Mouse (Mus musculus) midbrain, embryonic 14.5 days (tissue): ENCODE results near the gene Madd. TPM values are rescaled to one million over a fixed set of nuclear protein-coding genes. Genes with fewer than 3 reads are reported as not detected.

Experiments
- ATAC-seq: fragments of 200-750 bp; cut with Nextera tagmentation; 2 replicates; pipeline ENCODE4 v1.8.0; 2017; ENCODE audit warnings: moderate number of reproducible peaks, moderate library complexity; ENCODE audit not compliant: low FRiP score, low TSS enrichment
- DNase-seq: peaks from one replicate; pipeline ENCODE4 v3.0.0-alpha.2; 2015
- H3K27ac ChIP-seq: fragments of 300-500 bp; sonication (generic); replicated peaks from 2 replicates; pipeline ENCODE4 v1.5.1; 2014; ENCODE audit warnings: mild to moderate bottlenecking, low read depth, low read length, moderate library complexity
- H3K27me3 ChIP-seq: fragments of 300-500 bp; sonication (generic); 2 replicates; pipeline ENCODE4 v1.6.1; 2014; ENCODE audit warnings: low read length, control low read depth, mixed read lengths; ENCODE audit not compliant: control insufficient read depth, insufficient read depth
- H3K36me3 ChIP-seq: fragments of 300-500 bp; sonication (generic); 2 replicates; pipeline ENCODE4 v1.6.1; 2014; ENCODE audit warnings: low read length, control low read depth; ENCODE audit not compliant: control insufficient read depth, insufficient read depth
- H3K4me1 ChIP-seq: fragments of 300-500 bp; sonication (generic); 2 replicates; pipeline ENCODE4 v1.6.1; 2014; ENCODE audit warnings: mild to moderate bottlenecking, antibody characterized with exemption, low read length, control low read depth; ENCODE audit not compliant: control insufficient read depth, insufficient read depth
- H3K4me2 ChIP-seq: fragments of 300-500 bp; sonication (generic); 2 replicates; pipeline ENCODE4 v1.6.1; 2014; ENCODE audit warnings: mild to moderate bottlenecking, low read length, moderate library complexity
- H3K4me3 ChIP-seq: fragments of 300-500 bp; sonication (generic); replicated peaks from 2 replicates; pipeline ENCODE4 v1.5.1; 2014; ENCODE audit warnings: low read depth, low read length
- H3K9ac ChIP-seq: fragments of 300-500 bp; sonication (generic); replicated peaks from 2 replicates; pipeline ENCODE4 v1.6.1; 2014; ENCODE audit warnings: mild to moderate bottlenecking, low read length, moderate library complexity
- H3K9me3 ChIP-seq: fragments of 300-500 bp; sonication (generic); 2 replicates; pipeline ENCODE4 v1.6.1; 2016; ENCODE audit warnings: low read length, control low read depth, mixed read lengths; ENCODE audit not compliant: control insufficient read depth
- WGBS: fragments of 180-500 bp; shearing (Covaris S2); extraction: QIAGEN DNeasy Blood & Tissue Kit; methylation state at CpG from one replicate; pipeline ENCODE4 v1.1.7; 2014; 5-methylcytosine and 5-hydroxymethylcytosine counted together
- polyA plus RNA-seq: library from polyadenylated mRNA; unstranded; fragments of >200 nt; fragmentation: Nextera tagmentation; extraction: Ambion mirVana; gene quantifications from 2 replicates; pipeline ENCODE4 v1.2.1, GENCODE M21; 2014

Madd gene
- polyA plus RNA-seq, 1 experiment from 2014 or later = 56.3 TPM

DNA sequence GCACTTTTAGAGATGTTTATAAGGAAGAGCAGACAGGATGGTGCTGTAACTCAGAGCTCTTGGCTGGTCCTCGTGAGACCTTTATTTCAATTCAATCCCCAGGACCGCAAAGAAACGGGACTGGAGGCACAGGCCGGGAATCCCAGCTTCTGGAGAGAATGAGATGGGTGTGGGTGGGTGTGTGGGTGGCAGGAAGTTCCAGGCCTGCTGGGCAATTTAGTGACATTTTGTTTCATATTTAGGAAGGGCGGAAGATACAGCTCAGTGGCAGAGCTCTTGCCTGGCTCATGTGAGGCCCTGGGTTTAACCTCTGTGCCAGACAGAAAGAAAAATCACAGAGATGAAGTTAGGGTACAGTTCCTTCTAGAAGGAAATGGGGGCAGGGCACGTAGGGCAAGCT is 93.4 kb downstream of the Madd start:
- ATAC-seq = no peak
- H3K4me3 ChIP-seq = no peak overlapping the region
- H3K9ac ChIP-seq = no peak overlapping the region
- H3K4me2 ChIP-seq = no peak overlapping the region
- no peaks in the 10 kb centered on the region for H3K27me3 ChIP-seq
- no peaks in the 10 kb centered on the region for H3K4me1 ChIP-seq
- 79% methylated on average over 6 of the region's 6 CpGs for WGBS
- no peaks in the 10 kb centered on the region for H3K9me3 ChIP-seq
- no peaks in the 10 kb centered on the region for H3K36me3 ChIP-seq
- DNase-seq = no peak
- H3K27ac ChIP-seq = no peak overlapping the region

DNA sequence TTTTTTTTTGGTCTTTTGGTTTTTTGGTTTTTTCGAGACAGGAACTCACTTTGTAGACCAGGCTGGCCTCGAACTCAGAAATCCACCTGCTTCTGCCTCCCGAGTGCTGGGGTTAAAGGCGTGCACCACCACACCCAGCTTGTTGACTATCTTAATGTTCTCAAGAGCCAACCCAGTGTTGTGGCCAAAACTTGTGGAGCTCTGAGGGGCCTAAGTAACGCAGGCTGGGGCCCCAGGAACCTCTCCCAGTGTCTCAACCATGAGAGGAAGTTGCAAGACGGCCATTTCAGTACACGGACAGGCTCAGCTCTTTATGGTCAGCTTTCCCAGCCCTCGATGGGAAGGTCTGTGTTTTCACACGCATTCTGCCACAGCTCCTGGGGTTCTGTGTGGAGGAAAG is 94.7 kb downstream of the Madd start:
- Histone ChIP-seq H3K27ac (no peak overlapping the region), H3K36me3 (no peaks in the 10 kb centered on the region), H3K27me3 (no peaks in the 10 kb centered on the region), H3K4me2 (no peak overlapping the region), H3K4me3 (no peak overlapping the region), H3K4me1 (no peaks in the 10 kb centered on the region), H3K9ac (no peak overlapping the region), H3K9me3 (no peaks in the 10 kb centered on the region)
- 81% methylated on average over 9 of the region's 9 CpGs for WGBS
- ATAC-seq (no peak), DNase-seq (no peak)

DNA sequence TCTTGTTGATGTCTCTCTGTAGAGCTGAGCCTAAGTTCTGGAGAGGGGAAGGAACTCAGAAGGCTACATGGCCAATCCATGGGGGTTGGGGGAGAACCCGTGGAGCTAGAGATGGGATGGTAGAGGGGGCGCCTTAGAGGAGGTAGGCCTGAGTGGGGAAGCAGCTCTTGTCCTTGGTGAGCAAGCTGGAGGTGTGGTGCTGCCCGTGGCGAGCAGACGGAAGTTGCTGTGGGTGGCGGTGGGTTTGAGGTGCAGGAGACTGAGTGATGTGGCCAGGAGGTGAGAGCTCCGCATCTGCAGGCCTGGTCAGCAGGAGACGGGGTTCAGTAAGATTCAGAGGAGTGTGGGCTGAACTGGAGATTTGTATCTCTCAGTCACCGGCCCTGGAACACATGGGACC is 96.2 kb downstream of the Madd start:
- DNase-seq (no peak), ATAC-seq (no peak)
- no peaks in the 10 kb centered on the region for H3K36me3 ChIP-seq
- no peak overlapping the region for H3K27ac ChIP-seq
- H3K4me2 ChIP-seq = no peak overlapping the region
- no peaks in the 10 kb centered on the region for H3K9me3 ChIP-seq
- no peaks in the 10 kb centered on the region for H3K4me1 ChIP-seq
- no peak overlapping the region for H3K4me3 ChIP-seq
- H3K9ac ChIP-seq = no peak overlapping the region
- H3K27me3 ChIP-seq = no peaks in the 10 kb centered on the region
- WGBS = 91% methylated on average over 9 of the region's 9 CpGs

Other genes with a start within 250 kb of the Madd start
- gene Celf1, start 243.5 kb downstream of the Madd start, polyA plus RNA-seq = 83.9 and 95.3 TPM in 2 replicates
- 0.57 TPM in 2 replicates for gene Rapsn, start 148.2 kb downstream of the Madd start, polyA plus RNA-seq
- 232 and 271 TPM in 2 replicates for gene Psmc3, start 129.8 kb downstream of the Madd start, polyA plus RNA-seq
- 21.9 and 26.7 TPM in 2 replicates for gene Slc39a13, start 113.4 kb downstream of the Madd start, polyA plus RNA-seq
- gene Spi1, start 101.4 kb downstream of the Madd start, polyA plus RNA-seq = 1.2 and 2.4 TPM in 2 replicates
- not detected in 2 replicates for gene Mybpc3, start 65.7 kb downstream of the Madd start, polyA plus RNA-seq
- 0.90 and 2.6 TPM in 2 replicates for gene Nr1h3, start 19.0 kb upstream of the Madd start, polyA plus RNA-seq
- gene Acp2, start 19.0 kb upstream of the Madd start, polyA plus RNA-seq = 33.1 and 50.8 TPM in 2 replicates
- 10.6 and 14.6 TPM in 2 replicates for gene Ddb2, start 53.1 kb upstream of the Madd start, polyA plus RNA-seq
- gene Pacsin3, start 72.1 kb upstream of the Madd start, polyA plus RNA-seq = 8.2 and 11.4 TPM in 2 replicates
- 64.2 and 71.8 TPM in 2 replicates for gene Arfgap2, start 81.1 kb upstream of the Madd start, polyA plus RNA-seq